8 mouse cellular contexts compared by ENCODE assay signal in the genomic region with DNA sequence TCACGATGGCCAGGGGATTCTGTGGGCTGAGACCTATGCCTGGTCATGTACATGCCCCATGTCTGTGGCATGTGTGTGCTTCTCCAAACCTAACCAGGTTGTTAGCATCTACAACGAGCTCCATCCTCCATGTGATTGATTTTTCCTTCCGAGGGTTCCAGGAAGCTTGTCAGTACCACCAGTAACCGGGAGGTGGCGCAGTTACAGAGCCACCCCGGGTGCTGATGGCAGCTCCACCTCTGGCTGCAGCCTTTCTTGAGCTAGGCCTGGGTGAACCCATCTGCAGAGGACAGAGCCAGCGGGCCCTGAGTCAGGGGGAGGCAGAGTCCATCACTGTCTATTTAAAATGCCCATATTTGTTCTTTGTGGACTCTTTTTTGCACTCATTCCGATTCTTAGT.
DNase-seq lines count a peak whose midpoint lies in the region; ATAC-seq and TF ChIP-seq lines count a peak whose summit lies in the region.

No protein-coding gene starts in this region.

- peak; percentile 25 for TF ChIP-seq CTCF in C2C12 (IDR thresholded peaks at IDR 0.05; ENCODE audit: control insufficient read depth, insufficient read depth, insufficient read length)

- no peaks in the 10 kb centered on the region for H3K36me3 ChIP-seq in C2C12 (ENCODE audit: control insufficient read depth, insufficient read depth)
- peaks cover 41% of the 10 kb centered on the region for H3K36me3 ChIP-seq in forebrain, embryonic 13.5 days (ENCODE audit: poor library complexity, severe bottlenecking)
- H3K36me3 ChIP-seq in liver, embryonic 11.5 days (ENCODE audit: control insufficient read depth, insufficient read depth, low read length), result no peaks in the 10 kb centered on the region

- H3K27me3 ChIP-seq in C2C12 (ENCODE audit: control insufficient read depth, insufficient read depth, insufficient read length), result no peaks in the 10 kb centered on the region
- no peaks in the 10 kb centered on the region for H3K27me3 ChIP-seq in forebrain, embryonic 13.5 days
- no peaks in the 10 kb centered on the region for H3K27me3 ChIP-seq in liver, embryonic 11.5 days (replicated peaks; ENCODE audit: control insufficient read depth, insufficient read depth, low read length)

- DNase-seq in 416B (ENCODE audit: low read depth), result peak; percentile 17
- peak; percentile 29 for DNase-seq in induced T-regulatory cell, adult 2 months (ENCODE audit: low read depth)
- peak; percentile 38 for DNase-seq in liver, embryonic 11.5 days (ENCODE audit: low spot score)
- peak; percentile 65 for DNase-seq in right cerebral cortex, postnatal 25 days

- H3K9ac ChIP-seq in forebrain, embryonic 13.5 days, result no peak overlapping the region
- H3K9ac ChIP-seq in liver, embryonic 11.5 days (ENCODE audit: low read depth, low read length), result no peak overlapping the region

- no peak overlapping the region for H3ac ChIP-seq in C2C12 (ENCODE audit: control insufficient read depth, insufficient read length, low read depth)

- ATAC-seq in cerebellum, adult (ENCODE audit: insufficient number of reproducible peaks, low FRiP score, low TSS enrichment), result 0 out of 2 replicates have a peak, but pooled peaks have one; percentile 37
- peak; percentile 40; the same call in 1 of the 2 replicates for ATAC-seq in forebrain, embryonic 13.5 days
- no peak for ATAC-seq in liver, embryonic 11.5 days (replicated peaks; ENCODE audit: low FRiP score)
- no peak for ATAC-seq in activated CD4-positive, CD25-positive, alpha-beta regulatory T cell, adult 4 months

- no peak overlapping the region for H3K4me2 ChIP-seq in forebrain, embryonic 13.5 days
- no peak overlapping the region for H3K4me2 ChIP-seq in liver, embryonic 11.5 days

- whole genome bisulfite sequencing in forebrain, embryonic 13.5 days, result 25% methylated on average over 8 of the region's 8 CpGs
- WGBS in liver, embryonic 11.5 days, result 22% methylated on average over 8 of the region's 8 CpGs

- no peaks in the 10 kb centered on the region for H3K79me2 ChIP-seq in C2C12 (ENCODE audit: control insufficient read depth, insufficient read depth)

- no peaks in the 10 kb centered on the region for H3K9me3 ChIP-seq in forebrain, embryonic 13.5 days (replicated peaks)
- no peaks in the 10 kb centered on the region for H3K9me3 ChIP-seq in liver, embryonic 11.5 days (ENCODE audit: control insufficient read depth, low read length)

- no peak overlapping the region for H3K4me3 ChIP-seq in C2C12 (ENCODE audit: insufficient read depth, poor library complexity, severe bottlenecking)
- H3K4me3 ChIP-seq in forebrain, embryonic 13.5 days, result no peak overlapping the region
- H3K4me3 ChIP-seq in liver, embryonic 11.5 days (ENCODE audit: low read depth, low read length), result no peak overlapping the region

- no peaks in the 10 kb centered on the region for H3K4me1 ChIP-seq in forebrain, embryonic 13.5 days
- no peaks in the 10 kb centered on the region for H3K4me1 ChIP-seq in liver, embryonic 11.5 days (replicated peaks; ENCODE audit: control insufficient read depth, insufficient read depth, low read length)

- H3K27ac ChIP-seq in forebrain, embryonic 13.5 days, result no peak overlapping the region
- H3K27ac ChIP-seq in liver, embryonic 11.5 days (ENCODE audit: low read depth, low read length), result no peak overlapping the region

- H3K79me3 ChIP-seq in C2C12 (ENCODE audit: low read depth), result no peaks in the 10 kb centered on the region

TF ChIP-seq in C2C12, 6 proteins besides CTCF, POLR2A, EP300 and RAD21:
- no peak for TF ChIP-seq USF1 (IDR thresholded peaks at IDR 0.05; ENCODE audit: low read depth)
- no peak for TF ChIP-seq MAX (IDR thresholded peaks at IDR 0.05)
- TF ChIP-seq FOSL1 (IDR thresholded peaks at IDR 0.05; ENCODE audit: insufficient read depth, low read length, poor library complexity, severe bottlenecking), result no peak
- no peak for TF ChIP-seq MYOD1 (IDR thresholded peaks at IDR 0.05; ENCODE audit: control insufficient read depth, insufficient read length, low read depth)
- TF ChIP-seq MYOG (IDR thresholded peaks at IDR 0.05; ENCODE audit: control insufficient read depth, extremely low read depth, insufficient read length), result no peak
- no peak for TF ChIP-seq CEBPB (IDR thresholded peaks at IDR 0.05; ENCODE audit: low read depth)

Comparison
In these comparisons a context has a peak if more than half of its experiments do, and no peak if none do; other contexts are left out.
1. ATAC-seq: peak in cerebellum, adult (single experiment) and forebrain, embryonic 13.5 days (single experiment); none in liver, embryonic 11.5 days (single experiment) and activated CD4-positive, CD25-positive, alpha-beta regulatory T cell, adult 4 months (single experiment).
2. Peak in every context shown above with its lines, with median percentiles within 50 percentile points of each other: DNase-seq.